Mouse (Mus musculus) C2C12 (cell line): ENCODE measurements around the gene Dgkd.

ENCODE experiments used
- CEBPB ChIP-seq: IDR thresholded peaks from one replicate; pipeline ENCODE4 v1.6.1; 2011; ENCODE audit warnings: low read depth, mild to moderate bottlenecking, control low read depth, moderate library complexity
- CTCF ChIP-seq: IDR thresholded peaks from one replicate; pipeline ENCODE4 v1.5.1; 2011; ENCODE audit not compliant: control insufficient read depth, insufficient read depth, insufficient read length
- FOSL1 ChIP-seq: IDR thresholded peaks from one replicate; pipeline ENCODE4 v1.8.0; 2011; ENCODE audit warnings: mild to moderate bottlenecking, low read length; ENCODE audit not compliant: poor library complexity, insufficient read depth, severe bottlenecking
- MAX ChIP-seq: IDR thresholded peaks from one replicate; pipeline ENCODE4 v1.6.1; 2011; ENCODE audit warnings: mild to moderate bottlenecking, control low read depth
- MYOD1 ChIP-seq: IDR thresholded peaks from one replicate; pipeline ENCODE4 v1.6.1; 2011; ENCODE audit warnings: low read depth; ENCODE audit not compliant: control insufficient read depth, insufficient read length
- USF1 ChIP-seq: IDR thresholded peaks from one replicate; pipeline ENCODE4 v1.6.1; 2011; ENCODE audit warnings: low read depth, mild to moderate bottlenecking, control low read depth, moderate library complexity

DNA sequence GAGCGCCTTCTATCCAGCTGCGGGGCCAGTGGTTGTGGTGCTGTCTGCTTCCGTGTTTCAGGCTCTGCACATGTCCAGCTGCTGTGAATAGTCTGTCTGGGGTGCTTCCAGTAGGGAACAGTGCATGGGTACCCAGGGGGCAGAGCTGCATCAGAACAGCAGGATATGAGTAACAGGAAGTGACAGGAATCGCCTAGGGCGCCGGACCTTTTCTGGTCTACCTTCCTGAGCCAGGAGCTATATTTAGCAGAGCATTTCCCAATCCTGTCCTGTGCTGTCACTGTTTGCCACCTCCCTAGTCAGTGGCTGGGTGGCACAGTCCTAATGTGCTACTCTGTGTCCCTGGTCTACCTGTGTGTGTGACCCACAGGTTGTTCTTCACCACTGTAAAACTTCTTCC, 47.9 kb downstream of the Dgkd start:
- no peak for TF ChIP-seq CTCF
- TF ChIP-seq USF1, result no peak
- no peak for TF ChIP-seq MAX
- no peak for TF ChIP-seq FOSL1
- TF ChIP-seq MYOD1, result no peak
- TF ChIP-seq CEBPB, result peak; percentile 87
